Mouse (Mus musculus): ENCODE results near the gene Tesc. TPM values are rescaled to one million over a fixed set of nuclear protein-coding genes. Genes with fewer than 3 reads are reported as not detected.
A peak's percentile ranks its signal among the peaks of the same experiment; 100 is the strongest.

The Tesc gene
- total and polyA plus RNA-seq, 2 experiments from 2014 or later, result 17.6 to 20.7 TPM

DNA sequence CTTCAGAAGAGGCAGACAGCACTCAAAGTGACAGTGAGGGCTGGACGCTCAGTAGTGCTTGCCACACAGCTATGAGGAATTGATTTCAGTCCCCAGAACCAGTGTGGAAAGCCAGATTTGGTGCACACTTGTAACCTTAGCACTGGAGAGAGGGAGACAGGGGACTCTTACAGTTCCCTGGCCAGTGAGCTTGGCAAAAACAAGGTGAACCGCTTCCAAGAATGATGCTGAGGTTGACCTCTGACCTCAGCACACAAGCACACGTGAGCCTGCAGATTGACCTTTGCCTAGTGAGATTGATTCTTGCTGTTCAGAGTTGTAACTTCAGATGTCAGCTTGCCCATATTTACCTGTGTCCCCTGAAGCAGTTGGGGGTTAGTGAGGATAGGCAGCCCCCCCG lies 41.2 kb upstream of the Tesc start:
- Histone ChIP-seq H3K27ac (ENCODE audit: low read depth) (no peak overlapping the region), H3K27me3 (ENCODE audit: control insufficient read depth, insufficient read depth, low read length) (no peaks in the 10 kb centered on the region), H3K9me3 (replicated peaks; ENCODE audit: control insufficient read depth, low read length) (no peaks in the 10 kb centered on the region), H3K9ac (replicated peaks; ENCODE audit: low read depth, low read length) (no peak overlapping the region), H3K4me3 (ENCODE audit: low read depth, low read length) (no peak overlapping the region), H3K4me2 (ENCODE audit: low read depth, low read length) (no peak overlapping the region), H3K4me1 (ENCODE audit: control insufficient read depth, insufficient read depth) (peaks cover 6% of the 10 kb centered on the region; the same call in 1 of the 2 replicates), H3K36me3 (replicated peaks; ENCODE audit: control insufficient read depth, insufficient read depth, low read length) (peaks cover 72% of the 10 kb centered on the region)
- 60% methylated on average over 4 of the region's 4 CpGs for WGBS
- no peak for TF ChIP-seq CTCF (IDR thresholded peaks at IDR 0.05; ENCODE audit: low read depth)
- no peak for TF ChIP-seq EP300 (IDR thresholded peaks at IDR 0.05; ENCODE audit: low read depth)
- ATAC-seq (ENCODE audit: insufficient read depth, low read depth) (no peak), DNase-seq (ENCODE audit: low spot score) (no peak)

DNA sequence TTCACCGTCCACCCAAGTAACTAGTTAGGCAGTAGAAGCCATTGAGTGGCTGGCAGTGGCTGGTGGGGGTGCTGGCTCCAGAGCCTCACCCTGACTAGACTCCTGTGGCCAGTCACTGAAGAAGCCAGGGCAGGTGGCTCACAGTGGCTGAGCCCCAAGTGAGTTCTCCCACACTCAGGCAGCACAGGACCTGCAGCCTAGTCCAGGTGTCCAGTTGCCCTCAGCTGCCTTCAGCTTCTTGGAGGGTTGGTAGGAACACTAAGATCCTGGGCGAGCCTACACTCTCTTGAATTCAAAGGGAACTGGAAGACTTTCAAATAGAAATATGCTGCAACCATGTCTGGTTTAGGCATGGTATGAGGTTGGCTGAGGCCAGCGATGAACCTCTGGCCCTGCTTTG lies 39.7 kb upstream of the Tesc start:
- Histone ChIP-seq H3K27me3 (ENCODE audit: control insufficient read depth, insufficient read depth, low read length) (no peaks in the 10 kb centered on the region), H3K4me3 (ENCODE audit: low read depth, low read length) (no peak overlapping the region), H3K9me3 (replicated peaks; ENCODE audit: control insufficient read depth, low read length) (no peaks in the 10 kb centered on the region), H3K4me1 (ENCODE audit: control insufficient read depth, insufficient read depth) (peaks cover 6% of the 10 kb centered on the region; the same call in 1 of the 2 replicates), H3K4me2 (ENCODE audit: low read depth, low read length) (no peak overlapping the region), H3K36me3 (replicated peaks; ENCODE audit: control insufficient read depth, insufficient read depth, low read length) (peaks cover 73% of the 10 kb centered on the region), H3K27ac (ENCODE audit: low read depth) (no peak overlapping the region), H3K9ac (replicated peaks; ENCODE audit: low read depth, low read length) (no peak overlapping the region)
- DNase-seq (ENCODE audit: low spot score) (no peak), ATAC-seq (ENCODE audit: insufficient read depth, low read depth) (no peak)
- TF ChIP-seq EP300 (IDR thresholded peaks at IDR 0.05; ENCODE audit: low read depth), result no peak
- WGBS, result 91% methylated on average over 3 of the region's 3 CpGs

DNA sequence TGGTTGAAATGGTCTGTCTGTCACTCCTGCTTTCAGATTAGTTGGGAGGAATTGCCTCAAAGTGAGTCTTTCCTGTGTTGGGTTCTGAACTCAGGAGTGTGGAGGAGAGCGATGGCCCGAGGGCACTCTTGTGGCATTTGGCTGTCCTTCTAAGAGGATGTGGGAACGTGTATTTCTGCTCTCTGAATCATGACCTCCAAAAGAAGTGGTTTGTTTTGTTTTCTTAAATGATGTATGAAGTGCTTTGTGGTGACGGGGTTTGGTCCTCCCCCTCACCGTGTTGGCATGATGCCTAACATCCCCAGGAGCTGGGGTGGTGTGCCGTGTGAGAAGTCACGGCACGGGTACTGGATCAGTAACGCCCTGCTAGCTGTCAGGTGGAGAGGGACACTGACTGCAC lies 39.2 kb upstream of the Tesc start:
- H3K36me3 ChIP-seq (replicated peaks; ENCODE audit: control insufficient read depth, insufficient read depth, low read length), result peaks cover 72% of the 10 kb centered on the region
- peaks cover 6% of the 10 kb centered on the region; the same call in 1 of the 2 replicates for H3K4me1 ChIP-seq (ENCODE audit: control insufficient read depth, insufficient read depth)
- H3K4me2 ChIP-seq (ENCODE audit: low read depth, low read length), result no peak overlapping the region
- ATAC-seq (ENCODE audit: insufficient read depth, low read depth), result no peak
- no peak for DNase-seq (ENCODE audit: low spot score)
- TF ChIP-seq CTCF (IDR thresholded peaks at IDR 0.05; ENCODE audit: low read depth) (no peak), EP300 (IDR thresholded peaks at IDR 0.05; ENCODE audit: low read depth) (no peak)
- no peak overlapping the region for H3K4me3 ChIP-seq (ENCODE audit: low read depth, low read length)
- H3K27me3 ChIP-seq (ENCODE audit: control insufficient read depth, insufficient read depth, low read length), result no peaks in the 10 kb centered on the region
- no peak overlapping the region for H3K27ac ChIP-seq (ENCODE audit: low read depth)
- no peak overlapping the region for H3K9ac ChIP-seq (replicated peaks; ENCODE audit: low read depth, low read length)
- no peaks in the 10 kb centered on the region for H3K9me3 ChIP-seq (replicated peaks; ENCODE audit: control insufficient read depth, low read length)
- 59% methylated on average over 9 of the region's 9 CpGs for WGBS

- no peaks in the 10 kb centered on the region for H3K9me3 ChIP-seq (replicated peaks; ENCODE audit: control insufficient read depth, low read length)
- no peak overlapping the region for H3K4me2 ChIP-seq (ENCODE audit: low read depth, low read length)
- peak; percentile 78 for ATAC-seq (ENCODE audit: insufficient read depth, low read depth)
- H3K36me3 ChIP-seq (replicated peaks; ENCODE audit: control insufficient read depth, insufficient read depth, low read length), result peaks cover 80% of the 10 kb centered on the region
- H3K4me1 ChIP-seq (ENCODE audit: control insufficient read depth, insufficient read depth), result peaks cover 6% of the 10 kb centered on the region; the same call in 1 of the 2 replicates
- H3K9ac ChIP-seq (replicated peaks; ENCODE audit: low read depth, low read length), result no peak overlapping the region
- H3K27ac ChIP-seq (ENCODE audit: low read depth), result peak overlapping the region; percentile 50; the same call in 1 of the 2 replicates
- peak; percentile 50 for DNase-seq (ENCODE audit: low spot score)
- no peaks in the 10 kb centered on the region for H3K27me3 ChIP-seq (ENCODE audit: control insufficient read depth, insufficient read depth, low read length)
- 47% methylated on average over 6 of the region's 6 CpGs for whole genome bisulfite sequencing
- H3K4me3 ChIP-seq (ENCODE audit: low read depth, low read length), result no peak overlapping the region
- TF ChIP-seq EP300 (IDR thresholded peaks at IDR 0.05; ENCODE audit: low read depth), result no peak
- TF ChIP-seq CTCF (IDR thresholded peaks at IDR 0.05; ENCODE audit: low read depth), result no peak
These were observed 37.8 kb upstream of the Tesc start for GRCm38 (mm10) chr5:117989773-117990172.

- peaks cover 90% of the 10 kb centered on the region for H3K36me3 ChIP-seq (replicated peaks; ENCODE audit: control insufficient read depth, insufficient read depth, low read length)
- ATAC-seq (ENCODE audit: insufficient read depth, low read depth), result no peak
These were observed 36.6 kb upstream of the Tesc start for GRCm38 (mm10) chr5:117990957-117991356.

DNA sequence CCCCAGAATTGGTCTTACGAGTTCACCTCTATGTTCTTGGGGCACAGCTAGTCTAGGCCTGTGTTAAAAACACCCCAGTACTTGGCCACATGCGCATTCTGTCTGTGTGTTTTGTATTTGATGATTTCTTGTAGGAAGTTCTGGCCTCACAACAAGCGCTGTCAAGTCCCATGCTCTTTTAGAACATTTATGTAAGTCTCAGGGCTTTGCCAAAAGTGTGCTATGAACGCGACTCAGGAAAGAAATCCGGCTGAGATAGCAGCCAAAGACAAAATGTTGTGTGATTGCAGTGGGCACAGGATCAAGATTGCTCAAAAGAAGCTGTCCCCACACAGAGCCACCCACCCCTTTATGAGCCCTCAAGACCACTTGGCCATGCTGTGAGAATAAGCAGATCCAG lies 34.0 kb upstream of the Tesc start:
- Histone ChIP-seq H3K27me3 (ENCODE audit: control insufficient read depth, insufficient read depth, low read length) (no peaks in the 10 kb centered on the region), H3K36me3 (replicated peaks; ENCODE audit: control insufficient read depth, insufficient read depth, low read length) (peaks cover 88% of the 10 kb centered on the region), H3K4me3 (ENCODE audit: low read depth, low read length) (no peak overlapping the region), H3K4me2 (ENCODE audit: low read depth, low read length) (no peak overlapping the region), H3K4me1 (ENCODE audit: control insufficient read depth, insufficient read depth) (peaks cover 11% of the 10 kb centered on the region; the same call in 1 of the 2 replicates), H3K9me3 (replicated peaks; ENCODE audit: control insufficient read depth, low read length) (no peaks in the 10 kb centered on the region), H3K9ac (replicated peaks; ENCODE audit: low read depth, low read length) (no peak overlapping the region), H3K27ac (ENCODE audit: low read depth) (no peak overlapping the region)
- TF ChIP-seq CTCF (IDR thresholded peaks at IDR 0.05; ENCODE audit: low read depth) (no peak), EP300 (IDR thresholded peaks at IDR 0.05; ENCODE audit: low read depth) (no peak)
- no peak for DNase-seq (ENCODE audit: low spot score)
- ATAC-seq (ENCODE audit: insufficient read depth, low read depth), result no peak
- WGBS, result 86% methylated on average over 6 of the region's 6 CpGs

More at GRCm38 (mm10) chr5:117990957-117991356, 36.6 kb upstream of the Tesc start:
- TF ChIP-seq EP300 (IDR thresholded peaks at IDR 0.05; ENCODE audit: low read depth) (no peak), CTCF (IDR thresholded peaks at IDR 0.05; ENCODE audit: low read depth) (no peak)
- WGBS, result 80% methylated on average over 3 of the region's 3 CpGs
- Histone ChIP-seq H3K4me3 (ENCODE audit: low read depth, low read length) (no peak overlapping the region), H3K9me3 (replicated peaks; ENCODE audit: control insufficient read depth, low read length) (no peaks in the 10 kb centered on the region), H3K4me2 (ENCODE audit: low read depth, low read length) (no peak overlapping the region), H3K27me3 (ENCODE audit: control insufficient read depth, insufficient read depth, low read length) (no peaks in the 10 kb centered on the region), H3K27ac (ENCODE audit: low read depth) (no peak overlapping the region), H3K9ac (replicated peaks; ENCODE audit: low read depth, low read length) (no peak overlapping the region), H3K4me1 (ENCODE audit: control insufficient read depth, insufficient read depth) (peaks cover 6% of the 10 kb centered on the region; the same call in 1 of the 2 replicates)
- DNase-seq (ENCODE audit: low spot score), result no peak
